Comparison of ENCODE assay signal across 9 mouse cellular contexts in genomic region chr1:192835211-192835681, GRCm38 (mm10). TPM values are rescaled to one million over a fixed set of nuclear protein-coding genes. Genes with fewer than 3 reads are reported as not detected.
DNase-seq lines count a peak whose midpoint lies in the region; ATAC-seq lines count a peak whose summit lies in the region.
"Had no signal": no experiment of that assay in that cellular context is flagged by ENCODE, and none has a peak within 500 bp of the region (broad histone marks: within the 10 kb centered on the region; RNA-seq: fewer than 3 reads in every experiment).

No protein-coding gene starts in this region.

- peaks cover 35% of the 10 kb centered on the region for H3K27me3 ChIP-seq in heart, embryonic 15.5 days
- peaks cover 85% of the 10 kb centered on the region for H3K27me3 ChIP-seq in embryonic facial prominence, embryonic 10.5 days (replicated peaks; ENCODE audit: low read depth, poor library complexity, severe bottlenecking)
- H3K27me3 ChIP-seq in kidney, embryonic 16.5 days (ENCODE audit: insufficient read depth, low read length), result peaks cover 21% of the 10 kb centered on the region
- no peaks in the 10 kb centered on the region; the same call in 1 of the 2 replicates for H3K27me3 ChIP-seq in midbrain, embryonic 14.5 days (ENCODE audit: control insufficient read depth, insufficient read depth, low read length)

- ATAC-seq in heart, embryonic 15.5 days (replicated peaks; ENCODE audit: insufficient number of reproducible peaks, insufficient read depth, low FRiP score, low read depth), result peak; percentile 30; the same call in 1 of the 2 replicates
- peak; percentile 69 for ATAC-seq in kidney, embryonic 16.5 days (ENCODE audit: low FRiP score, low TSS enrichment)
- peak; percentile 71 for ATAC-seq in midbrain, embryonic 14.5 days (ENCODE audit: low FRiP score, low TSS enrichment)
- no peak for ATAC-seq in erythroid progenitor cell, adult 5-6 weeks (replicated peaks; ENCODE audit: low FRiP score, poor library complexity, severe bottlenecking)

- H3K4me3 ChIP-seq in heart, embryonic 15.5 days, result peak overlapping the region; percentile 65
- H3K4me3 ChIP-seq in embryonic facial prominence, embryonic 10.5 days, result peak overlapping the region; percentile 59
- H3K4me3 ChIP-seq in kidney, embryonic 16.5 days (ENCODE audit: low read length), result peak overlapping the region; percentile 44
- peak overlapping the region; percentile 37 for H3K4me3 ChIP-seq in midbrain, embryonic 14.5 days (replicated peaks; ENCODE audit: low read depth, low read length)

- H3K27ac ChIP-seq in heart, embryonic 15.5 days, result peak overlapping the region; percentile 61
- H3K27ac ChIP-seq in embryonic facial prominence, embryonic 10.5 days (replicated peaks), result peak overlapping the region; percentile 93
- H3K27ac ChIP-seq in kidney, embryonic 16.5 days (ENCODE audit: low read length), result peak overlapping the region; percentile 81
- peak overlapping the region; percentile 97 for H3K27ac ChIP-seq in midbrain, embryonic 14.5 days (replicated peaks; ENCODE audit: low read depth, low read length)

- peaks cover 26% of the 10 kb centered on the region for H3K4me1 ChIP-seq in heart, embryonic 15.5 days (replicated peaks)
- H3K4me1 ChIP-seq in embryonic facial prominence, embryonic 10.5 days, result peaks cover 52% of the 10 kb centered on the region
- peaks cover 30% of the 10 kb centered on the region for H3K4me1 ChIP-seq in kidney, embryonic 16.5 days (ENCODE audit: insufficient read depth, low read length)
- peaks cover 39% of the 10 kb centered on the region for H3K4me1 ChIP-seq in midbrain, embryonic 14.5 days (ENCODE audit: control insufficient read depth, insufficient read depth, low read length)

- H3K9me3 ChIP-seq in heart, embryonic 15.5 days (replicated peaks), result no peaks in the 10 kb centered on the region
- no peaks in the 10 kb centered on the region for H3K9me3 ChIP-seq in embryonic facial prominence, embryonic 10.5 days
- H3K9me3 ChIP-seq in kidney, embryonic 16.5 days (ENCODE audit: low read length), result no peaks in the 10 kb centered on the region
- H3K9me3 ChIP-seq in midbrain, embryonic 14.5 days (ENCODE audit: control insufficient read depth, low read length), result no peaks in the 10 kb centered on the region

- no peaks in the 10 kb centered on the region for H3K36me3 ChIP-seq in heart, embryonic 15.5 days
- no peaks in the 10 kb centered on the region for H3K36me3 ChIP-seq in embryonic facial prominence, embryonic 10.5 days (replicated peaks)
- H3K36me3 ChIP-seq in kidney, embryonic 16.5 days (ENCODE audit: insufficient read depth, low read length), result no peaks in the 10 kb centered on the region
- H3K36me3 ChIP-seq in midbrain, embryonic 14.5 days (ENCODE audit: control insufficient read depth, insufficient read depth, low read length), result no peaks in the 10 kb centered on the region

- no peak for DNase-seq in heart, adult 8-10 months (ENCODE audit: low spot score)
- DNase-seq in Muller cell, postnatal 12 days (ENCODE audit: inconsistent ontology term), result peak; percentile 39
- DNase-seq in embryonic facial prominence, embryonic 10.5 days (ENCODE audit: low spot score), result peak; percentile 71
- DNase-seq in midbrain, embryonic 14.5 days, result peak; percentile 82
- DNase-seq in yolk sac, embryonic 10.5 days (ENCODE audit: low spot score), result peak; percentile 60

- peak overlapping the region; percentile 65 for H3K9ac ChIP-seq in heart, embryonic 15.5 days
- peak overlapping the region; percentile 59 for H3K9ac ChIP-seq in kidney, embryonic 16.5 days (replicated peaks; ENCODE audit: low read length)
- H3K9ac ChIP-seq in midbrain, embryonic 14.5 days (replicated peaks; ENCODE audit: low read length), result peak overlapping the region; percentile 59

- 5% methylated on average over 18 of the region's 18 CpGs for WGBS in heart, embryonic 15.5 days
- WGBS in embryonic facial prominence, embryonic 10.5 days, result 2% methylated on average over 18 of the region's 18 CpGs
- WGBS in kidney, embryonic 16.5 days, result 3% methylated on average over 18 of the region's 18 CpGs
- WGBS in midbrain, embryonic 14.5 days, result 2% methylated on average over 18 of the region's 18 CpGs

- H3K4me2 ChIP-seq in heart, embryonic 15.5 days, result peak overlapping the region; percentile 98
- H3K4me2 ChIP-seq in kidney, embryonic 16.5 days (replicated peaks; ENCODE audit: low read depth, low read length), result peak overlapping the region; percentile 63
- peak overlapping the region; percentile 70 for H3K4me2 ChIP-seq in midbrain, embryonic 14.5 days (ENCODE audit: low read length)

RNA-seq across cellular contexts. Expression of gene Sertad4, which starts 20.3 kb away (rescaled TPM):
- 12.3 and 15.1 TPM in 2 replicates for polyA plus RNA-seq in heart, embryonic 15.5 days (2015; fragmentation: Nextera tagmentation; extraction: Ambion mirVana)
- total RNA-seq in heart, adult 8-10 months (2022), result 1 to 10 TPM; 2.4 to 4.5 (median 3.1) TPM
- polyA plus RNA-seq in embryonic facial prominence, embryonic 10.5 days (2016; fragmentation: Nextera tagmentation; extraction: Ambion mirVana), result 23.6 and 33.4 TPM in 2 replicates
- 10.0 and 20.0 TPM in 2 replicates for polyA plus RNA-seq in kidney, embryonic 16.5 days (2015; fragmentation: Nextera tagmentation; extraction: Ambion mirVana)
- 30.0 and 39.5 TPM in 2 replicates for polyA plus RNA-seq in midbrain, embryonic 14.5 days (2014; fragmentation: Nextera tagmentation; extraction: Ambion mirVana)
- total RNA-seq in erythroid progenitor cell, adult 5-6 weeks (2015; ENCODE audit: low replicate concordance), result not detected in 2 replicates
- 0.39 TPM in 1 of 2 replicates, not detected in the other for total RNA-seq in erythroid progenitor cell, adult 5-6 weeks (2017; ENCODE audit: low replicate concordance)
- total RNA-seq: hematopoietic stem cell, adult 5-6 weeks had no signal
